8 mouse cellular contexts compared by ENCODE assay signal in genomic region chr4:124700248-124700971, GRCm38 (mm10). TPM values are rescaled to one million over a fixed set of nuclear protein-coding genes. Genes with fewer than 3 reads are reported as not detected.
DNase-seq lines count a peak whose midpoint lies in the region; ATAC-seq and TF ChIP-seq lines count a peak whose summit lies in the region.

TSS of gene Fhl3 (plus strand) at chr4:124700701.

- H3K9ac ChIP-seq in embryonic facial prominence, embryonic 12.5 days, result peak within 1 kb of the TSS; percentile 98
- H3K9ac ChIP-seq in heart, embryonic 14.5 days (ENCODE audit: low read length), result peak within 1 kb of the TSS; percentile 90
- H3K9ac ChIP-seq in kidney, postnatal 0 days (ENCODE audit: low read depth, low read length), result peak within 1 kb of the TSS; percentile 76

- TF ChIP-seq CTCF in kidney, postnatal 0 days (IDR thresholded peaks at IDR 0.05; ENCODE audit: low read depth), result peak; percentile 26; the same call in 1 of the 2 replicates
- TF ChIP-seq CTCF in spleen, adult 2 months (IDR thresholded peaks at IDR 0.05; ENCODE audit: extremely low read depth, insufficient read depth, insufficient read length, insufficient replicate concordance), result no peak

- H3K4me2 ChIP-seq in embryonic facial prominence, embryonic 12.5 days (replicated peaks), result peak within 1 kb of the TSS; percentile 80
- H3K4me2 ChIP-seq in heart, embryonic 14.5 days (ENCODE audit: low read length), result peak within 1 kb of the TSS; percentile 84
- H3K4me2 ChIP-seq in kidney, postnatal 0 days (ENCODE audit: low read length), result peak within 1 kb of the TSS; percentile 94

- WGBS in embryonic facial prominence, embryonic 12.5 days, result under 1% methylated on average over 47 of the region's 59 CpGs
- under 1% methylated on average over 53 of the region's 59 CpGs for WGBS in heart, embryonic 14.5 days
- WGBS in kidney, postnatal 0 days, result under 1% methylated on average over 24 of the region's 59 CpGs
- WGBS in macrophage (ENCODE audit: missing documents), result 2% methylated on average over 52 of the region's 59 CpGs
- WGBS in spleen, adult 2 months, result 2% methylated on average over 33 of the region's 59 CpGs

- 0 out of 2 replicates have a peak, but pooled peaks cover 3% of the 10 kb centered on the region for H3K36me3 ChIP-seq in embryonic facial prominence, embryonic 12.5 days
- H3K36me3 ChIP-seq in heart, embryonic 14.5 days (ENCODE audit: control insufficient read depth, insufficient read depth, low read length), result peaks cover under 1% of the 10 kb centered on the region; the same call in 1 of the 2 replicates
- no peaks in the 10 kb centered on the region for H3K36me3 ChIP-seq in kidney, postnatal 0 days (ENCODE audit: insufficient read depth, low read length)
- H3K36me3 ChIP-seq in macrophage (ENCODE audit: inconsistent target), result no peaks in the 10 kb centered on the region
- no peaks in the 10 kb centered on the region for H3K36me3 ChIP-seq in spleen, adult 2 months (ENCODE audit: control insufficient read depth, insufficient read depth, low read length)

- peak; percentile 69 for DNase-seq in ovary, postnatal 36 days (ENCODE audit: low spot score)
- no peak for DNase-seq in ovary, adult 18-20 months (ENCODE audit: low spot score)
- peak; percentile 82 for DNase-seq in kidney, postnatal 0 days (ENCODE audit: low spot score)
- peak in 1 of 2 experiments; percentile 75 for DNase-seq in spleen, adult 2 months (ENCODE audit: low read depth in 1 of 2, low spot score in 2 of 2)
- no peak for DNase-seq in cerebellum, adult 9-11 months

- H3K4me3 ChIP-seq in embryonic facial prominence, embryonic 12.5 days, result peak within 1 kb of the TSS; percentile 95
- peak within 1 kb of the TSS; percentile 70 to 76 for H3K4me3 ChIP-seq in heart, embryonic 14.5 days (ENCODE audit: control insufficient read depth in 1 of 2, insufficient read depth in 1 of 2, low read depth in 1 of 2, low read length in 2 of 2)
- H3K4me3 ChIP-seq in kidney, postnatal 0 days (replicated peaks; ENCODE audit: low read depth, low read length), result peak within 1 kb of the TSS; percentile 75
- peak within 1 kb of the TSS; percentile 94 for H3K4me3 ChIP-seq in macrophage (ENCODE audit: inconsistent target)
- peak within 1 kb of the TSS; percentile 74 for H3K4me3 ChIP-seq in spleen, adult 2 months (ENCODE audit: extremely low read depth, insufficient read depth, insufficient read length)

- H3K27me3 ChIP-seq in embryonic facial prominence, embryonic 12.5 days, result no peaks in the 10 kb centered on the region
- H3K27me3 ChIP-seq in heart, embryonic 14.5 days (ENCODE audit: control insufficient read depth, insufficient read depth, low read length), result no peaks in the 10 kb centered on the region
- H3K27me3 ChIP-seq in kidney, postnatal 0 days (ENCODE audit: insufficient read depth, low read length), result no peaks in the 10 kb centered on the region
- H3K27me3 ChIP-seq in spleen, adult 2 months (ENCODE audit: control insufficient read depth, insufficient read depth, low read length), result no peaks in the 10 kb centered on the region

- peaks cover 56% of the 10 kb centered on the region for H3K79me2 ChIP-seq in macrophage (ENCODE audit: inconsistent target)

- no peaks in the 10 kb centered on the region for H3K9me3 ChIP-seq in embryonic facial prominence, embryonic 12.5 days
- no peaks in the 10 kb centered on the region for H3K9me3 ChIP-seq in heart, embryonic 14.5 days (ENCODE audit: control insufficient read depth, low read length)
- no peaks in the 10 kb centered on the region for H3K9me3 ChIP-seq in kidney, postnatal 0 days (replicated peaks; ENCODE audit: low read length)

- ATAC-seq in embryonic facial prominence, embryonic 12.5 days (ENCODE audit: insufficient number of reproducible peaks, insufficient read depth, low FRiP score, low TSS enrichment), result peak; percentile 61
- ATAC-seq in heart, embryonic 14.5 days (ENCODE audit: insufficient number of reproducible peaks, insufficient read depth, low FRiP score, low read depth), result peak; percentile 71
- peak; percentile 64 for ATAC-seq in kidney, postnatal 0 days (replicated peaks; ENCODE audit: low FRiP score, low read depth)

- H3K27ac ChIP-seq in embryonic facial prominence, embryonic 12.5 days, result peak within 1 kb of the TSS; percentile 97
- H3K27ac ChIP-seq in heart, embryonic 14.5 days (replicated peaks in 1 of 2; ENCODE audit: control insufficient read depth in 1 of 2, insufficient read depth in 1 of 2, low read depth in 2 of 2, low read length in 2 of 2), result peak within 1 kb of the TSS; percentile 50 to 74
- peak within 1 kb of the TSS; percentile 74 for H3K27ac ChIP-seq in kidney, postnatal 0 days
- H3K27ac ChIP-seq in macrophage, result peak within 1 kb of the TSS; percentile 99
- peak within 1 kb of the TSS; percentile 63 for H3K27ac ChIP-seq in spleen, adult 2 months (ENCODE audit: insufficient read depth, low read length)

- peak; percentile 76 for TF ChIP-seq POLR2A in spleen, adult 2 months (IDR thresholded peaks at IDR 0.05; ENCODE audit: low read depth, low read length)

- H3K4me1 ChIP-seq in embryonic facial prominence, embryonic 12.5 days, result peaks cover 56% of the 10 kb centered on the region
- peaks cover 29 to 46% of the 10 kb centered on the region in 2 experiments for H3K4me1 ChIP-seq in heart, embryonic 14.5 days (ENCODE audit: control insufficient read depth in 2 of 2, insufficient read depth in 2 of 2, low read length in 2 of 2)
- peaks cover 36% of the 10 kb centered on the region for H3K4me1 ChIP-seq in kidney, postnatal 0 days (replicated peaks; ENCODE audit: insufficient read depth, low read length)
- H3K4me1 ChIP-seq in spleen, adult 2 months (ENCODE audit: control insufficient read depth, insufficient read depth, insufficient read length), result peaks cover 30% of the 10 kb centered on the region

RNA-seq across cellular contexts. Expression of gene Fhl3, which starts in this region (rescaled TPM):
- 12.5 and 14.3 TPM in 2 replicates for polyA plus RNA-seq in embryonic facial prominence, embryonic 12.5 days (2016; fragmentation: Nextera tagmentation; extraction: Ambion mirVana)
- 6.8 and 7.0 TPM in 2 replicates for polyA plus RNA-seq in heart, embryonic 14.5 days (2014; fragmentation: Nextera tagmentation; extraction: Ambion mirVana)
- polyA plus RNA-seq in kidney, postnatal 0 days (2015; fragmentation: Nextera tagmentation; extraction: Ambion mirVana), result 9.4 and 10.0 TPM in 2 replicates
- total RNA-seq in macrophage (2018; cell fraction: chromatin; rRNA removed), result 100 to 1,000 TPM in 5 of 26 experiments, 10 to 100 TPM in 21; 19.4 to 246 (median 86.4) TPM
- 100 to 1,000 TPM in 1 of 26 experiments, 10 to 100 TPM in 25; 25.7 to 105 (median 54.7) TPM for total RNA-seq in macrophage (2018; cell fraction: cytosol; rRNA removed)
- 100 to 1,000 TPM in 5 of 26 experiments, 10 to 100 TPM in 21; 31.8 to 142 (median 70.6) TPM for total RNA-seq in macrophage (2018; cell fraction: nucleus; rRNA removed)
- polyA plus RNA-seq in macrophage (2018), result 24.2 to 70.3 TPM (median 28.8 TPM) in 3 replicates
- 19.4 and 25.0 TPM in 2 replicates for polyA plus RNA-seq in spleen, adult 2 months (2012; rRNA removed)

Comparison
In these comparisons a context has a peak if more than half of its experiments do, and no peak if none do; other contexts are left out.
1. DNase-seq: peak in ovary, postnatal 36 days (single experiment) and kidney, postnatal 0 days (single experiment); none in ovary, adult 18-20 months (single experiment) and cerebellum, adult 9-11 months (single experiment).
2. Peak in every context shown above with its lines, with median percentiles within 50 percentile points of each other: ATAC-seq, H3K27ac ChIP-seq, H3K4me2 ChIP-seq, H3K4me3 ChIP-seq and H3K9ac ChIP-seq.